Mouse (Mus musculus) stomach, embryonic 16.5 days (tissue): ENCODE measurements around the gene Clip1. TPM values are rescaled to one million over a fixed set of nuclear protein-coding genes. Genes with fewer than 3 reads are reported as not detected.

Experiments used
- ATAC-seq: fragments of 200-750 bp; cut with Nextera tagmentation; 2 replicates; pipeline ENCODE4 v1.8.0; 2017; ENCODE audit warnings: moderate number of reproducible peaks, moderate TSS enrichment; ENCODE audit not compliant: insufficient read depth, low FRiP score
- H3K27ac ChIP-seq: fragments of 300-500 bp; sonication (generic); 2 replicates; pipeline ENCODE4 v1.5.1; 2014; ENCODE audit warnings: low read length
- H3K27me3 ChIP-seq: fragments of 300-500 bp; sonication (generic); 2 replicates; pipeline ENCODE4 v1.6.1; 2014; ENCODE audit warnings: low read length, control low read depth, mixed read lengths; ENCODE audit not compliant: control insufficient read depth, insufficient read depth
- H3K36me3 ChIP-seq: fragments of 300-500 bp; sonication (generic); 2 replicates; pipeline ENCODE4 v1.6.1; 2014; ENCODE audit warnings: low read length; ENCODE audit not compliant: control insufficient read depth, insufficient read depth
- H3K4me1 ChIP-seq: fragments of 300-500 bp; sonication (generic); 2 replicates; pipeline ENCODE4 v1.6.1; 2014; ENCODE audit warnings: low read length, control low read depth, mixed read lengths; ENCODE audit not compliant: control insufficient read depth, insufficient read depth
- H3K4me2 ChIP-seq: fragments of 300-500 bp; sonication (generic); 2 replicates; pipeline ENCODE4 v1.6.1; 2014; ENCODE audit warnings: low read depth, low read length, mixed read lengths
- H3K4me3 ChIP-seq: fragments of 300-500 bp; sonication (generic); replicated peaks from 2 replicates; pipeline ENCODE4 v1.5.1; 2014; ENCODE audit warnings: mild to moderate bottlenecking, low read length
- H3K9ac ChIP-seq: fragments of 300-500 bp; sonication (generic); 2 replicates; pipeline ENCODE4 v1.6.1; 2014; ENCODE audit warnings: low read length
- H3K9me3 ChIP-seq: fragments of 300-500 bp; sonication (generic); replicated peaks from 2 replicates; pipeline ENCODE4 v1.6.1; 2016; ENCODE audit warnings: low read length, control low read depth; ENCODE audit not compliant: control insufficient read depth
- WGBS: fragments of 180-500 bp; shearing (Covaris S2); extraction: QIAGEN DNeasy Blood & Tissue Kit; methylation state at CpG from one replicate; pipeline ENCODE4 v1.1.7; 2014; 5-methylcytosine and 5-hydroxymethylcytosine counted together
- polyA plus RNA-seq: library from polyadenylated mRNA; unstranded; fragments of >200 nt; fragmentation: Nextera tagmentation; extraction: Ambion mirVana; gene quantifications from 2 replicates; pipeline ENCODE4 v1.2.1, GENCODE M21; 2015

Clip1 gene
- polyA plus RNA-seq, 1 experiment from 2014 or later, result 40.6 TPM

DNA sequence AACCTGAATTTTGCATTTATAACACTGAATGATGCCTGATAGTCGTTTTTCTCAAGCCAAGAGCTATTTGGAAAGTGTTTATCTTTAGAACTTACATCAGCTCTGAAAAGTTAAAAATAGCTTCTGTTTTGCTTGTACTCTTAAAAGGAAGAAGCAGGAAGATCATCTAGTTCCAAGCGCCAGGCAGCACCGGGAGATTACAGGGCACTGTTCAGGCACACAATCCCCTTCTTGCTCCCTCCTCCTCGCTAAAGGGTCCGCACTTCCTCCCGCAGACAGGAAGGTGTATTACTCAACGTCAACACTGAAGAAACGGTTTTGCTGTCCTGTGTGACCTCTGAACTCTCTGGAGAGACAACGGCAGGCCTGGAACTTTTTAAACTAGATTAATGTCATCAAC lies 22.4 kb downstream of the Clip1 start:
- H3K27ac ChIP-seq, result peak overlapping the region; percentile 87
- ATAC-seq, result 0 out of 2 replicates have a peak, but pooled peaks have one; percentile 56
- WGBS, result 28% methylated on average over 9 of the region's 9 CpGs

DNA sequence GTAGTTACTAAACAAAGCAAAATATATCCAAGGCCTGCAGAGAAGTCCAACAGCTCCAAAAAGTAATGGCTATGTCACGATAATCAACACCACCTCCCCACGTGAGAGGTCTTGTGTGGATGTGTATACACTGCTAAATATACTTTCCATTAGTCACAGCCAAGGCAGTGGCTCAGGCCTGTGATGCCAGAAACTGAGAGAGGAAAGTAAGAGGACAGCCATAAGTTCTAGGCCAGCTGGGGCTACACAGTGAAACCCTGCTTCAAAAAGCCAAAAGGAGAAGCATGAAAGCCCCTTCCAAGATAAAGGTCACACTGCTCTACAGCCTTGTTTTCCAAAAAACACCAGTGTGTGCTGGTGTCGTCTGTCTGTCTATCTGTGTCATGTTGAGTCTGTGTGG lies 22.8 kb downstream of the Clip1 start:
- Histone ChIP-seq H3K4me3 (no peak overlapping the region), H3K4me2 (no peak overlapping the region), H3K9me3 (no peaks in the 10 kb centered on the region), H3K27ac (peak overlapping the region; percentile 87), H3K27me3 (no peaks in the 10 kb centered on the region), H3K9ac (no peak overlapping the region), H3K4me1 (peaks cover 8% of the 10 kb centered on the region), H3K36me3 (no peaks in the 10 kb centered on the region)
- ATAC-seq, result peak; percentile 60; the same call in 1 of the 2 replicates
- 40% methylated on average over 3 of the region's 3 CpGs for WGBS

More for the DNA sequence above, 22.4 kb downstream of the Clip1 start:
- H3K27me3 ChIP-seq, result no peaks in the 10 kb centered on the region
- no peaks in the 10 kb centered on the region for H3K36me3 ChIP-seq
- H3K4me3 ChIP-seq, result no peak overlapping the region
- no peaks in the 10 kb centered on the region for H3K9me3 ChIP-seq
- H3K4me2 ChIP-seq, result 0 out of 2 replicates have a peak overlapping the region, but pooled peaks have one; percentile 14
- no peak overlapping the region for H3K9ac ChIP-seq
- H3K4me1 ChIP-seq, result peaks cover 8% of the 10 kb centered on the region

DNA sequence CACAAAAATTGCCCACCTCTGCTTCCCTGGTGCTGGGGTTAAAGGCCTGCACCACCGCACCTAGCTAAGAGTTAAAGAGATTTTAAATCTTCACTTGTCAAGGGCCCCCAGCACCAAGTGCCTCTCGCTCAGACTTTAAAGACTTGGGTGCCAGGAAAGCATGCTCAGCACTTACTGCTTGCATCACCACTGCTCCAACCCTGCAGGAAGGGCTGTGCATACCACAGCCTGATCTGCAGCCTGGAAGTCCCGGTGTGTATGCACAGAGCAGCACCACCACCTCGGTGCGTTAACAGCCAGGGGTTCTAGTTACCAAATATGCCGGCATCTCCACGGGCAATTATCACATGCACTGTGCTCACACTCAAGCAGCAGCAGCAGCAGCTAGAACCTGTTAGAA lies 26.8 kb downstream of the Clip1 start:
- no peak overlapping the region for H3K4me2 ChIP-seq
- H3K9me3 ChIP-seq, result no peaks in the 10 kb centered on the region
- H3K4me3 ChIP-seq, result no peak overlapping the region
- no peaks in the 10 kb centered on the region for H3K36me3 ChIP-seq
- H3K27ac ChIP-seq, result no peak overlapping the region
- H3K4me1 ChIP-seq, result peaks cover 8% of the 10 kb centered on the region
- WGBS, result 49% methylated on average over 7 of the region's 7 CpGs
- no peak overlapping the region for H3K9ac ChIP-seq
- ATAC-seq, result no peak
- H3K27me3 ChIP-seq, result no peaks in the 10 kb centered on the region

DNA sequence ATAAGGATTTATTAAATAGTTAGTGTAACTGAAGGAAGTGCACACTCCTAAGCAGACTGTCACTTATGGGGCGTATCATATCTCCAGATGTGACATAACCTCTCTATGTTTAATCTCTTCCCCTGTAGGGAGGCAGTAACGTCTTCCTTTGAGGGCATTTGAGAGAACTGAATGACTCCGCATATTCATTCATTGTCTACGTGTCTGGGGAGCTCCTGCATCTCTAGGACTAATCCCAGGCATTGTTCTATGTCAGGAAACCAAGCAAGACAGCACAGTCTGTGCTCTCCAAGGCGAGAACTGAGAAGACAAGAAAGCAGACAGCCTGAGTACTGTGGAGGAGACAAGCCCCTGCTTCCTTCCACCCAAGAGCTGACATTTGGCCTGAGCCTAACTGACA lies 29.5 kb downstream of the Clip1 start:
- Histone ChIP-seq H3K36me3 (no peaks in the 10 kb centered on the region), H3K9me3 (no peaks in the 10 kb centered on the region), H3K9ac (no peak overlapping the region), H3K27me3 (no peaks in the 10 kb centered on the region), H3K27ac (no peak overlapping the region), H3K4me3 (no peak overlapping the region), H3K4me1 (no peaks in the 10 kb centered on the region), H3K4me2 (no peak overlapping the region)
- 57% methylated on average over 5 of the region's 5 CpGs for WGBS
- ATAC-seq, result no peak

DNA sequence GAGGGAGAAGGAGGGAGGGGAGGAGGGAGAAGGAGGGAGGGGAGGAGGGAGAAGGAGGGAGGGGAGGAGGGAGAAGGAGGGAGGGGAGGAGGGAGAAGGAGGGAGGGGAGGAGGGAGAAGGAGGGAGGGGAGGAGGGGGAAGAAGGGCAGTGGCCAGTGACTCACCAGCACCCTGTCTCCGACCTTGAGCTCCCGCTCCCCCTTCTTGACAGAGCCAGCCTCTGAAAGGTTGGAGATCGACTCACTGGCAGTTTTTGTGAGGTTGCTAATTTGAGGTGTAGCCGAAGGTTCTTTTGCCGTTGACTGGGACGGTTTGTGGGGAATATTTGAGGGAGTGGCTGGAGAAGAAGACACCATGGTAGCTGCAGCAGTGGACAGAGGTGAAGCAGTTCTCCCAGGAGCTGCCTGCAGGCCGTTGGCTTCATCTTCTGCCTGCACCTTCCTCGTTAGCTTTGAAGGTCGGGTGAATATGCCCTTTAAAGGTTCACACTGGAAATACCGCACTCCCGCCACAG lies 31.1 kb downstream of the Clip1 start:
- H3K4me3 ChIP-seq, result no peak overlapping the region
- no peaks in the 10 kb centered on the region for H3K4me1 ChIP-seq
- no peak overlapping the region for H3K9ac ChIP-seq
- no peaks in the 10 kb centered on the region for H3K36me3 ChIP-seq
- no peak overlapping the region for H3K27ac ChIP-seq
- H3K4me2 ChIP-seq, result no peak overlapping the region
- no peaks in the 10 kb centered on the region for H3K9me3 ChIP-seq
- H3K27me3 ChIP-seq, result no peaks in the 10 kb centered on the region
- ATAC-seq, result no peak
- WGBS, result 85% methylated on average over 11 of the region's 11 CpGs

DNA sequence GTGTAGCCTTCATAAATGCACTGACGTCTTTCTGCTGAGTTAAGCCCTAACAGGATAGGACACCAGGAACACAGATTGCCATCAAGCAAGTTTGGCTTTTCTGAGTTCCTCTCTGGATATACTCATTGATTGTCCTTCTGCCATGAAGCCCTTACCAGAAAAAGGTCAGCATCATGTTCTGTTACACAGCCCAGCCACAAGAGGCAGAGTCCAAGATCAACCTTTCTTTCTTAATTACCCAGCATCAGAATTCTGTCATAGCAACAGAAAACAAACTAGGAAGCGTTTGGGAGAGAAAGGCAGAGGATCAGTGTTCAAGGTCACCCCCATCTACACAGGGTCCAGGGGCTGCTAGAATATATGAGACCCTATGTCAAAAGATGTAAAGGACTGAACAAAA lies 33.6 kb downstream of the Clip1 start:
- Histone ChIP-seq H3K27me3 (no peaks in the 10 kb centered on the region), H3K9ac (no peak overlapping the region), H3K4me2 (no peak overlapping the region), H3K36me3 (no peaks in the 10 kb centered on the region), H3K9me3 (no peaks in the 10 kb centered on the region), H3K4me1 (no peaks in the 10 kb centered on the region), H3K4me3 (no peak overlapping the region), H3K27ac (no peak overlapping the region)
- no peak for ATAC-seq
- 64% methylated on average over 2 of the region's 2 CpGs for WGBS

DNA sequence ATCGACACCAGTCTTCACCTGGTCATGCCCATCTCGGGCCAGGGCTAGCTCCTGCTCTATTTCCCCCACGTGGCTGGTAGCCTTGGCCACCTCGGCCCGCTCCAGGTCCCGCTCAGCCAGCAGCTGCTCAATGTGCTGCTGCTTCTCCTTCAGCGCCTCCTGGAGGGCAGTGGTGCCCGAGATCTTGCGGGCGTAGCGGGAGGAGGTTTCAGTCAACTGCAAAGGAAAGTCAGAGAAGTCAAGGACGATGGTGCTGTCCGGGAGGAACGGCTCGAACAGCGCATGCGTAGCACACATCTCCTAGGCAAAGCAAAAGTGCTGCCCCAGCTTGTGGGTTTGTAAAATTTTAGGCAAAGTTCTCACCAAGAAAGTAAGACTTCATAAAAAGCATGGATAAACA lies 42.0 kb downstream of the Clip1 start:
- no peaks in the 10 kb centered on the region for H3K4me1 ChIP-seq
- no peak for ATAC-seq
- H3K27me3 ChIP-seq, result no peaks in the 10 kb centered on the region
- H3K9me3 ChIP-seq, result no peaks in the 10 kb centered on the region
- H3K36me3 ChIP-seq, result peaks cover 6% of the 10 kb centered on the region
- no peak overlapping the region for H3K4me2 ChIP-seq
- no peak overlapping the region for H3K27ac ChIP-seq
- WGBS, result 94% methylated on average over 17 of the region's 17 CpGs
- H3K9ac ChIP-seq, result no peak overlapping the region
- no peak overlapping the region for H3K4me3 ChIP-seq

DNA sequence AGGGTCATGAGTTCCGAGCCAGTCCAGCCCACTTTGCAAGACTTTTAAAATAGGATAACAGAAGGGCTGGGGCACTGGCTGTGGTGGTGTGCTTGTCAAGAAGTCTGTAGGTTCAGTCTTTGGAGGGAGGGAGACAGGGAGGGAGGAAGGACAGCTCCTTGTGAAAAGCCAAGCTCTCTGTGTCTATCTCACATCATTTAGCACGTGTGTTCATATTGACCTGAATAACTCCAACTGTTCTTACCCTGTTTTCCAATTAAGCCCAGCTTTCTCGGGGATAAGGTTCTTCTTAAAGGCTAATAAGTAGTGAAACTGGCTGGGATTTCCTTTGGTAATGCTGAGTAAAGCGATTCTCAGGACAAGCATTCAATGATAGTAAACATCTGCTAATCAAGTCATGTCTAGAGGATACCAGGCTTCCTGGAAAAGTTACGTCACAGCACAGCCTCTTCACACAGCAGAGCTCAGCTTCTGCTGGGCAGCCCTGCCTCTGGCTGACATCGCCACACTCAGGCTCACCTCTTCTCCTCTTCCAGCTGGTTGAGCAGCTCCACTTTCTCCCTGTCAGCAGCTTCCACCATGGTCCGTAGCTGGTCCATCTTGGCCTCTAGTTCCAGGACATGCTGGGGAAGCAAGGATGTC lies 43.0 kb downstream of the Clip1 start:
- no peak for ATAC-seq
- Histone ChIP-seq H3K27ac (no peak overlapping the region), H3K9ac (no peak overlapping the region), H3K9me3 (no peaks in the 10 kb centered on the region), H3K27me3 (no peaks in the 10 kb centered on the region), H3K36me3 (peaks cover 6% of the 10 kb centered on the region), H3K4me2 (no peak overlapping the region), H3K4me1 (no peaks in the 10 kb centered on the region), H3K4me3 (no peak overlapping the region)
- 75% methylated on average over 7 of the region's 7 CpGs for WGBS

DNA sequence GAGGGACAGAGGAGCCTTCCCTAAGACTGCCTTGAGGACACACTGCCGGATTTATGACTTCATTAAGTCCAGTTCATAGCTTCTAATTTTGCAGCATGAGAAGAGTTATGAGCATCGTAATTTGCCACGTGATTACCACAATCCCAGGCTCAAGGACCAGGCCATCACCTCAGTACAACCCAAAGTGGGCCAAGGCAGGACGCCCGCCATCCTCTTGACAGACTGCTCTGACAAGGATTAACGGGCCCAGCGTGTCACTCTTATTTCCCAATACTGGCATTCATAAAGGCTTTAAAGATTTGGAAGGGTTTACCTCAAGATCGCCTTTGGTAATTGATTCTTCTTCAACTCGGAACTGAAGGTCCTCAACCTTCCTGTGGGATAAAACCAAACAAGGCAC lies 44.2 kb downstream of the Clip1 start:
- no peak overlapping the region for H3K4me3 ChIP-seq
- H3K36me3 ChIP-seq, result peaks cover 6% of the 10 kb centered on the region
- H3K9me3 ChIP-seq, result no peaks in the 10 kb centered on the region
- no peaks in the 10 kb centered on the region for H3K4me1 ChIP-seq
- no peak overlapping the region for H3K27ac ChIP-seq
- no peaks in the 10 kb centered on the region for H3K27me3 ChIP-seq
- no peak overlapping the region for H3K4me2 ChIP-seq
- no peak for ATAC-seq
- WGBS, result 88% methylated on average over 9 of the region's 9 CpGs
- no peak overlapping the region for H3K9ac ChIP-seq
